Mouse (Mus musculus) forebrain, embryonic 14.5 days (tissue): ENCODE measurements around the gene Bbs4. TPM values are rescaled to one million over a fixed set of nuclear protein-coding genes. Genes with fewer than 3 reads are reported as not detected.
"Not testable (repeated sequence)": the region's sequence is repeated elsewhere in the genome, so short reads cannot be mapped to it uniquely, and the experiment has no call there.

Source experiments
- ATAC-seq: fragments of 200-750 bp; cut with Nextera tagmentation; 2 replicates; pipeline ENCODE4 v1.8.0; 2017; ENCODE audit warnings: mild to moderate bottlenecking, moderate library complexity
- DNase-seq: peaks from one replicate; pipeline ENCODE4 v3.0.0-alpha.2; 2015; ENCODE audit warnings: low spot score
- H3K27ac ChIP-seq: fragments of 300-500 bp; sonication (generic); 2 replicates; pipeline ENCODE4 v1.5.1; 2014; ENCODE audit warnings: low read depth, mild to moderate bottlenecking, control low read depth, low read length, moderate library complexity
- H3K27me3 ChIP-seq: fragments of 300-500 bp; sonication (generic); replicated peaks from 2 replicates; pipeline ENCODE4 v1.6.1; 2014; ENCODE audit warnings: low read length, control low read depth, mixed read lengths; ENCODE audit not compliant: control insufficient read depth, insufficient read depth
- H3K36me3 ChIP-seq: fragments of 300-500 bp; sonication (generic); 2 replicates; pipeline ENCODE4 v1.6.1; 2014; ENCODE audit warnings: low read length, control low read depth; ENCODE audit not compliant: control insufficient read depth, insufficient read depth
- H3K4me1 ChIP-seq: fragments of 300-500 bp; sonication (generic); 2 replicates; pipeline ENCODE4 v1.6.1; 2014; ENCODE audit warnings: antibody characterized with exemption, low read length, control low read depth; ENCODE audit not compliant: control insufficient read depth, insufficient read depth
- H3K4me2 ChIP-seq: fragments of 300-500 bp; sonication (generic); 2 replicates; pipeline ENCODE4 v1.6.1; 2014; ENCODE audit warnings: mild to moderate bottlenecking, control low read depth, low read length
- H3K4me3 ChIP-seq: fragments of 300-500 bp; sonication (generic); 2 replicates; pipeline ENCODE4 v1.5.1; 2014; ENCODE audit warnings: low read depth, low read length, control low read depth
- H3K9ac ChIP-seq: fragments of 300-500 bp; sonication (generic); 2 replicates; pipeline ENCODE4 v1.6.1; 2014; ENCODE audit warnings: mild to moderate bottlenecking, low read length, control low read depth, moderate library complexity
- H3K9me3 ChIP-seq: fragments of 300-500 bp; sonication (generic); replicated peaks from 2 replicates; pipeline ENCODE4 v1.6.1; 2016; ENCODE audit warnings: low read length, control low read depth, mixed read lengths; ENCODE audit not compliant: control insufficient read depth
- WGBS: fragments of 180-500 bp; shearing (Covaris S2); extraction: QIAGEN DNeasy Blood & Tissue Kit; methylation state at CpG from one replicate; pipeline ENCODE4 v1.1.7; 2014; 5-methylcytosine and 5-hydroxymethylcytosine counted together
- polyA plus RNA-seq: library from polyadenylated mRNA; unstranded; fragments of >200 nt; fragmentation: Nextera tagmentation; extraction: Ambion mirVana; gene quantifications from 2 replicates; pipeline ENCODE4 v1.2.1, GENCODE M21; 2014

The Bbs4 gene
- polyA plus RNA-seq: 45.5 and 48.4 TPM in 2 replicates

DNA sequence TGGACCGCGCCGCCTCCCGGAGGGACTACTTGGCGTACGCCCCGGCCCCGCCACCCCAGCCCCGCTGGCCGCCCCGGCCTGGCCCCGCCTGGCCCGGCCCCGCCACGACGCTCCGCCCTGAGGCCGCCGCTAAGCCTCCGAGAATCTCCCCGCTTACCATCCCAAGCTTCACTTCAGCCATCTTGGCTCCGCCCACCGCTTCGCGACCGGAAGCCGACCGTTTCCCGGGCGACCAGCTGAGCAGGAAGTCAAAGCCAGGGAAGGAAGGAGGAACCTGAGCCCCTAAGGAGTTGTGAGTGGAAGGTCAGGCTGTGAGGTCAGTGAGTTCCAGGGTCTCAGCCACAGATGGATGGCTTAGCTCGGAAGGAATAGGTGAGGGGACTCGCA, at the start of gene Bbs4:
Bbs4 (minus strand) TSS at position 256 of the 387 bp plus-strand sequence.
- peak; percentile 94 for ATAC-seq
- Histone ChIP-seq H3K9me3 (no peaks in the 10 kb centered on the region), H3K27ac (peak within 1 kb of the TSS; percentile 79), H3K36me3 (no peaks in the 10 kb centered on the region), H3K4me1 (0 out of 2 replicates have a peak, but pooled peaks cover 2% of the 10 kb centered on the region), H3K4me3 (peak within 1 kb of the TSS; percentile 70), H3K27me3 (no peaks in the 10 kb centered on the region), H3K9ac (peak within 1 kb of the TSS; percentile 82), H3K4me2 (peak within 1 kb of the TSS; percentile 75)
- WGBS: under 1% methylated on average over 32 of the region's 32 CpGs
- peak; percentile 90 for DNase-seq

DNA sequence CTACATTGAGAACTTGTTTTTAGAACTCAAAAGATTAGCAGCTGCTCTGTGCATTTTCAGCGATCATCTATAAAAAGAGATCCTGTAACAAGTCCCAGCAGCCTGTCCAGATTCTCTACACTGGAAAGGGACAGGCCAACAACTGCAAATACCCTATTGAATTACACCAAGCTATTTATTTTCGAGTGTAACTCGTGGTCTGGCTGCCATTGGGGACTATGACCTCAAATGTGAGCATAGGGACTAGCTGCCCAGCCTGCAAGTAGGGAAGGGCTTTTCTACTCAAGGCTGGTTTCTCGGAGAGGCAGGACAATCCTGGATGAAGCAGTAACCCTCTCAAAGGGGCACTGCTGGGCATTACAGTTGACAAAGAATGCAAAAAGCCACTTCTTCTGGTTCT, 35.8 kb upstream of the Bbs4 start:
- Histone ChIP-seq H3K27ac (no peak overlapping the region), H3K9ac (no peak overlapping the region), H3K4me3 (no peak overlapping the region), H3K4me2 (no peak overlapping the region), H3K36me3 (peaks cover 33% of the 10 kb centered on the region), H3K9me3 (no peaks in the 10 kb centered on the region), H3K27me3 (no peaks in the 10 kb centered on the region), H3K4me1 (no peaks in the 10 kb centered on the region)
- ATAC-seq (no peak), DNase-seq (no peak)
- WGBS: 91% methylated on average over 4 of the region's 4 CpGs

DNA sequence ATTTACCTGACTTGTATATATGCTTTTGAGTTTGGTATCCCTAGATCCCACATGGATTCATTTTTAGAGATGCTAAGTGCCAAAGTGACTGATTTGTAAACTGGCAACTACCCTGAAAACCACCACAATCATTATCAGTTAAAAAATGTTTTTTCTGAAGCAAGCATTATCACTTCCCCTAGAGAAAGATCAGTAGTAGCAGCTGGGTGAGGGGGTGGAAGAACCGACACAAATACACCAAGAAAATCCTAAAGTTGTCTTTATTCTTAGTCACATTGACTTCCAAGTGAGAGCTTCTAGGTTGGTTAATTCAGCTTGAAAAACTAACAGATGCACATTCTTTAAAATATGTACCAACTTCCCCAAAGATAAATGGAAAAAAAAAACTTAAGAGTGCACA, 35.0 kb upstream of the Bbs4 start:
- Histone ChIP-seq H3K27ac (no peak overlapping the region), H3K9me3 (no peaks in the 10 kb centered on the region), H3K27me3 (no peaks in the 10 kb centered on the region), H3K4me1 (no peaks in the 10 kb centered on the region), H3K4me3 (no peak overlapping the region), H3K36me3 (peaks cover 27% of the 10 kb centered on the region), H3K9ac (no peak overlapping the region), H3K4me2 (no peak overlapping the region)
- ATAC-seq: no peak
- WGBS: 88% methylated on average over 1 of the region's 1 CpGs
- no peak for DNase-seq

DNA sequence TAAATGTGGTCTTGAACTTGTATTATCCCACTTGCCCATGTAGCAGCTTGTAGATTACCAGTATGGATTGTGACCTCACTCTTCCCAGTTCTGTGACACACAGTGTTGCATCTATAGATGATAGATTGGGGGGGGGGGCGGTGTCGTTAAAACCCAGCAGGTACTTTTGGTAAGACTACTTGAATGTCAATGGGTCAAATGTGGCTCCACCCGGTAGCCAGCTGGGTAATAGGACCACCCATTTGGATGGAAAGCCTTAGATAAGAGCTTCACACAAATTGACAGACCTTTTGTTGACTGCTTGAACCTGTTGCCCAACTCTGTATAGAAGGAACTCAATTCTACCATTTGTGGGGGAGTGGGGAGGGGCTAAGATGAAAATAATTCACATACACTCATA, 34.2 kb upstream of the Bbs4 start:
- Histone ChIP-seq H3K9me3 (no peaks in the 10 kb centered on the region), H3K27me3 (no peaks in the 10 kb centered on the region), H3K4me1 (no peaks in the 10 kb centered on the region), H3K27ac (no peak overlapping the region), H3K36me3 (peaks cover 18% of the 10 kb centered on the region), H3K4me3 (no peak overlapping the region), H3K4me2 (no peak overlapping the region), H3K9ac (no peak overlapping the region)
- WGBS: 66% methylated on average over 3 of the region's 3 CpGs
- ATAC-seq: no peak
- DNase-seq: no peak

DNA sequence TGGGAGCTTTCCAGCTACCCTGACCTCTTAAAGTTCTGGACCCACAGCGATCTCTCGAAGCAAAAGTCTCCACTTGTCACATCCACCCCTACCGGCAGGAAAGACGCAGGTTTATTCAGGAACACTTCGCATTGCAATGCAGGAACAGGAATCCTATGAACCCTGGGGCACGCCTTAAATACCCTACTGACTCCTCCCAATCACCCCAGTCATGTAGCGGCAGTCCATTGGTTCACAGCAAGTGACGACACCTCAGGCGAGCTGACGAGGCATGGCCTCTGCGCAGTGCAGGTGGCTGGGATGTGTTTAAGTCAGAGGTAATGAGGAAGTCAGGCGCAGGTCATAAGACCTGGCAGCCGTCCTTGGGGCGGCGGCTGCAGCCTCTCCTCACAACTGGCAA, 22.3 kb upstream of the Bbs4 start:
- ATAC-seq: no peak
- WGBS: 94% methylated on average over 15 of the region's 15 CpGs

DNA sequence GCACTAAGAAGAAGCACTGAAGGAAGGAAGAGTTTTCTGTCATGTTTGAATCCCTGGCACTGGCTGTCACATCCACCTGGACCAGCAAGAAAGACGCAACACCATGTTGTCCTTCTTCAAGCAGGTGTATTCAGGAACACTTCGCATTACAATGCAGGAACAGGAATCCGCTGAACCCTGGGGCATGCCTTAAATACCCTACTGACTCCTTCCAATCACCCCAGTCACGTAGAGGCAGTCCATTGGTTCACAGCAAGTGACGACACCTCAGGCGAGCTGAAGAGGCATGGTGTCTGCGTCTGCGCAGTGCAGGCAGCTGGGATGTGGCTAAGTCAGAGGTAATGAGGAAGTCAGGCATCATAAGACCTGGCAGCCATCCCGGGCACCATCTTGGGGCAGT, 16.3 kb upstream of the Bbs4 start:
- H3K27me3 ChIP-seq: no peaks in the 10 kb centered on the region
- no peak for ATAC-seq
- H3K36me3 ChIP-seq: no peaks in the 10 kb centered on the region
- no peak for DNase-seq
- H3K9ac ChIP-seq: no peak overlapping the region
- H3K4me2 ChIP-seq: no peak overlapping the region
- no peak overlapping the region for H3K4me3 ChIP-seq
- no peak overlapping the region for H3K27ac ChIP-seq
- 0 out of 2 replicates have a peak, but pooled peaks cover 2% of the 10 kb centered on the region for H3K9me3 ChIP-seq
- 90% methylated on average over 9 of the region's 9 CpGs for WGBS
- no peaks in the 10 kb centered on the region for H3K4me1 ChIP-seq

More for the DNA sequence above, 22.3 kb upstream of the Bbs4 start:
- Histone ChIP-seq H3K36me3 (no peaks in the 10 kb centered on the region), H3K9me3 (0 out of 2 replicates have a peak, but pooled peaks cover 2% of the 10 kb centered on the region), H3K4me1 (no peaks in the 10 kb centered on the region), H3K4me3 (no peak overlapping the region), H3K4me2 (no peak overlapping the region), H3K27me3 (no peaks in the 10 kb centered on the region), H3K27ac (no peak overlapping the region), H3K9ac (no peak overlapping the region)
- DNase-seq: no peak

DNA sequence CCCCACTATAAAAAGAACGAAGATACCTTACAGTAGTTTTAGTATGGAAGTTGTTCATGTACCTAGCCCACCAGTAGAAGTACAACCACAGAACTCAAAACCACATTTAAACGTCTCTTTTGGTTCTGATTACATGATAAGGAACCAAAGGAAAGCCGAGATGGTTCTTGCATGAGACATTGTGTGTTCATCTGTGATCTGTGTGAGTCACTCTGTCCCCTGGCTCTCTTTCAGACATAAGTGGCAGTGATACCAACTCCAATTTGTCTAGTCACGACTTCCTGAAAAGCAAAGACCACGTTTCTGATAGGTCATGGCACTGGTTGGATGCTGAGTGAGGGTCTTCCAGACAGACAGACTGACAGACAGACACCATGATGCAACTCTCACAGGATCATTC, 15.9 kb upstream of the Bbs4 start:
- Histone ChIP-seq H3K4me3 (no peak overlapping the region), H3K9ac (no peak overlapping the region)

DNA sequence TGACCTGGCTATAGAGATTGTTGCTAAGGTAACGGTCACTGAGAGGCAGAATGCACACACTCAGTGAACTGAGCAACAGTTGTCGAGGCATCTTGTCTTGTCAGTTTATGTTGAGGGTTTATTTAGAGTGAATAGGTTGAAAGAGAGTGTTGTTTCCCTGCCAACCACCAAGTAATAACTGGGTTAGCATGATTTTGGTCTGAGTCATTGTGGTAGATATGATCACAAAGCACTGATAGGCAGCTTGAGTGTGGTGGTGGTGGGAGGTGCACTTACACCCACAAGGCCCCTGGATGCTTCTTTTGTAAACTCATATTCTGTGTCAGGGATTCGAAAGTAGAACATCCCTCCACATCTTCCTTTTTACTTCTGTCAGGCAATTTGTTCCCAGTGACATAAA, 7.2 kb upstream of the Bbs4 start:
- not testable (repeated sequence) for H3K9me3 ChIP-seq, H3K4me1 ChIP-seq, H3K4me2 ChIP-seq, H3K36me3 ChIP-seq, H3K27me3 ChIP-seq, DNase-seq, H3K27ac ChIP-seq, H3K9ac ChIP-seq, H3K4me3 ChIP-seq, ATAC-seq
- no CpG with 5 or more reads among the region's 3 CpGs for WGBS

More for the DNA sequence above, 15.9 kb upstream of the Bbs4 start:
- DNase-seq (no peak), ATAC-seq (no peak)
- WGBS: 84% methylated on average over 5 of the region's 5 CpGs
- H3K4me1 ChIP-seq: no peaks in the 10 kb centered on the region
- no peaks in the 10 kb centered on the region for H3K27me3 ChIP-seq
- H3K36me3 ChIP-seq: no peaks in the 10 kb centered on the region
- no peak overlapping the region for H3K4me2 ChIP-seq
- H3K27ac ChIP-seq: no peak overlapping the region
- 0 out of 2 replicates have a peak, but pooled peaks cover 2% of the 10 kb centered on the region for H3K9me3 ChIP-seq

DNA sequence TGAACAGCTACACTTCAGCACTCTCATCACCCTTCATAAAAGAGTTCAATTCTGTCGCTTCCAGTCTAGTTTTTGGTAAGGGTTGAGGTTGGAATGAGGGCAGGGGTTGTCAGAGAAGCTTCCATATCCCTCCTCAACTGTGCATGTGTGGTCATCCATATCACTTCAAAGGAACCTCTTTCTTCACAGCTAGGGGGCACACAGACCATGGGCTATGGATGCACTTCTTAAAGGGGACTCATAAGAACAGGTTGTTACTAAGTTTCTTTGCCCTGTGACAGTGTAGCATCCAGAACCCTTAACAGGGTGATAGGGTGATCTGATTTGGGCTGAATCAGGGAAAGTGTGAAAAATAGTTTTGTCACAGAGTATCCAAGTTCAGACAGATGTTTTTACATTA, 4.7 kb upstream of the Bbs4 start:
- H3K4me2 ChIP-seq, H3K9ac ChIP-seq, H3K36me3 ChIP-seq, H3K4me1 ChIP-seq, H3K27me3 ChIP-seq, ATAC-seq, H3K9me3 ChIP-seq, H3K4me3 ChIP-seq, H3K27ac ChIP-seq: not testable (repeated sequence)
- 57% methylated on average over 1 of the region's 1 CpGs for WGBS
- DNase-seq: peak; percentile 6
